Mouse (Mus musculus): ENCODE measurements at regions not wholly inside any gene's neighbourhood (a gene's known extent, or its start where the extent isn't known, plus 50 kb on each side); places are given as distances from the start of the nearest gene placed in this dataset.

DNA sequence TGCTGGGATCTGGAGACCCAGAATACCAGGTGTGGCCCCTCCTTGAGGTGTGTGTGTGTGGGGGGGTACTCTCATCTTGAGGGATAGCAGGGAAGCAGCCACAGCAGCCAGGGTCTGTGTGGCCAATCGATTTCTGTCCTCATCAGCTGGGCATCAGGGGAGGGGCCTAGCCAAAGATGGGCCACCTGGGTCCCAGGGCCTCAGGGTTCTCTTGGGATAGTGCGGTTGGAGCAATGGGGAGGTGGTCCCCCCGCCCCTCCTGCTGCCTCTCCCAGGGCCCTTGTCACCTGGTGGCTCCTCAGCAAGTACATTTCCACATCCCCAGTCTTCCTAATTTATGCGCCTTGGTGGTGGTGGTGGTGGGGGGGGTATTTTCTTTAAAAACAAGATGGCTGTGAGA is 55.4 kb downstream of the Uncx start:
- H3K27me3 ChIP-seq (replicated peaks), result peaks cover 92% of the 10 kb centered on the region
- H3K4me1 ChIP-seq, result peaks cover 3% of the 10 kb centered on the region
- no peaks in the 10 kb centered on the region for H3K36me3 ChIP-seq (replicated peaks; ENCODE audit: low read length)
- no peak for TF ChIP-seq GATA1 (IDR thresholded peaks at IDR 0.05; ENCODE audit: borderline replicate concordance, low read length)
- no peak for TF ChIP-seq FLI1 (IDR thresholded peaks at IDR 0.05; ENCODE audit: low read length)
- H3K4me3 ChIP-seq (replicated peaks), result no peak overlapping the region
- H3K9me3 ChIP-seq, result peaks cover 9% of the 10 kb centered on the region

DNA sequence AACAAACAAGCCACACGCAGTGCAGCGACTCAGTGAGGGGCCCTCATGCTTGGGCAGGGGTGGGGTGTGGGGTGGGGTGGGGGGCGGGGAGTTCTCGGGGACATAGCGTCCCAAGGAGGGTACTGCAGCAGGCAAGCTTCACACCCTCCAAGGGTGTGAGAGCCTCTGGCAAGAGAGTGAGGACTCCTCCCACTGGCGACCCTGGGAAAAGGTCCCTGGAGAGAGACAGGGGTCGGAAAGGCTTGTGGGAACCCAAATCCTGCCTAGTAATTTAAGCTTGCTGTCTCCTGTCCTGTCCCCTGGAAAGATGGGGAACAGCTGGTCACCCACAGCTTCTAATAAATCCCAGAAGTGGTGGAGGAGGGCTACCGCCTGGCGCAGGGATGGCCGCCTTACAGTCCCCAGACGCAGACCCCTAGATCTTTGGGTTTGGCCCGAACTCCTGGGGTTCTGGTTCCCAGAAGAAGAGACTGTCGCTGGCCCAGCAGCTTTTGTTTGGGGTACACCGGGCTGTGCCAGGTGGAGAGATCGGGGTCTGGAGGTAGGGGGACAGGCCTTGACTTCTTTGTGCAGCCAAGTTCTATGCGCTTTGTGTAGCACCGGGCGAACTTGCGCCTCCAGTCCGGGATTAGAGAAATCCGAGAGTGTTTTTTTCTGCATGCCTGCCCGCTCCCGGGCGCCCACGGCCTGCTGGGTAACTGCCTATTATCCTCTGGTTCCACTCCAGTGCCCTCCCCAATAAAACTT is 56.1 kb downstream of the Uncx start:
- Histone ChIP-seq H3K4me1 (peaks cover 3% of the 10 kb centered on the region), H3K36me3 (replicated peaks; ENCODE audit: low read length) (no peaks in the 10 kb centered on the region), H3K27me3 (replicated peaks) (peaks cover 94% of the 10 kb centered on the region), H3K4me3 (replicated peaks) (no peak overlapping the region), H3K9me3 (peaks cover 9% of the 10 kb centered on the region)
- TF ChIP-seq GATA1 (IDR thresholded peaks at IDR 0.05; ENCODE audit: borderline replicate concordance, low read length), result no peak
- no peak for TF ChIP-seq FLI1 (IDR thresholded peaks at IDR 0.05; ENCODE audit: low read length)

DNA sequence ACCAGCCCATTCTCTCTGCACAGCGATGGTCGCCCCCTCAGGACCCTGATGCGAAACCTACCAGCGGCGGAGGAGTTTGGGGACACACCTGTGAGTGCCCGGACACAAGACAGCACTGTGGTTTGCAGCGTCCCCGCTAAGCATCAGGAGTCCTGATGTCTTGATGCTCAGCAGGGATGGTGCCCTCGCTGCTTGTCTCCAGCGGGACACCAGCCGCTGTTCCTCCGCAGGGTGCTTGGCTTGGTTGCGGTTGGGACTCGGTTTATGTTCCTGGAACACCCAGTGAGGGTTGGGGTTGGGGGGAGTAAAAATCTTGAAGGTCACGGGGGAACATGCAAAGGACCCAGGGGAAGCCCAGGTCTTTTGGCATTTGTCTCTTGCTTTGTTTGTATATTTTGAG is 56.9 kb downstream of the Uncx start:
- Histone ChIP-seq H3K9me3 (peaks cover 9% of the 10 kb centered on the region), H3K4me1 (peaks cover 6% of the 10 kb centered on the region), H3K27me3 (replicated peaks) (peaks cover 94% of the 10 kb centered on the region), H3K36me3 (replicated peaks; ENCODE audit: low read length) (no peaks in the 10 kb centered on the region), H3K4me3 (replicated peaks) (no peak overlapping the region)
- no peak for TF ChIP-seq FLI1 (IDR thresholded peaks at IDR 0.05; ENCODE audit: low read length)
- no peak for TF ChIP-seq GATA1 (IDR thresholded peaks at IDR 0.05; ENCODE audit: borderline replicate concordance, low read length)

DNA sequence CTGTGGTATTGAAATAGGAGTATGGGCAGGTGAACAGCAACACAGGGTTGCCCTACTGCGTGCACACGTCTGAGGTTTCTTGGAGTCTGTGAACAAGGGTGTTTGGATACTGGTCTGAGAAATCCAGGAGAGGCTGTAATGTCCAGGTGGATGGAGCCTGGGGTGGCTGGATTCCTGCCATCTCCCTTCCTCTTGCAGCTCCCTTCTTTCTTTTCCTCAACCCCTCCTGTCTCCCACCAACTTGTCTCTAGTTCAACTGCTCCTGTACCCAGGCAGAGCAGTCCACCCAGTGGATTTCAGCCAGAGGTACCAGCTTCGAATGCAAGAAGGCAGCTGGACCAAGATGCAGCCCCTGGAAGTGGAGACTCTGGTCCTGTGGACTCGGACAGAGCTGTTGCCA is 59.6 kb downstream of the Uncx start:
- peaks cover 94% of the 10 kb centered on the region for H3K27me3 ChIP-seq (replicated peaks)
- TF ChIP-seq GATA1 (IDR thresholded peaks at IDR 0.05; ENCODE audit: borderline replicate concordance, low read length) (no peak), FLI1 (IDR thresholded peaks at IDR 0.05; ENCODE audit: low read length) (no peak)

DNA sequence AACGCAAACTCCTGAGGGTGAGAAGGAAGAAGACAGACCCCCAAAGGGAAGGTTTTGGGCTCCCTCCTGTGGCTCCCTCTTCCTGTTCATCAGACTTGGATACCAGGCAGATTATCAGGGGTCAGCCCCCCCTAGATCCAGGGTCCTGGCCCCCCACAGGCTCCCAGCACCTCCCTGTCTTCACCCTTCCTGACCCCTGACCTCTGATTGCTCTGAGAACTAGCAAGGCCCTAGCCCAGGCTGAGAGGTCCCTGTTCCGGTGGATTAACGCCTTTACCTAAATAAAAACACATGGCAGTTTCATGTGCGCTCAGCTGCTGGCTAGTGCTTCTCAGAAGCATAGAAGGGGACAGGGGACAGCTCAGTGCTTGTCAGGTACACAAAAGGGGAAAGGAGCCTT is 60.2 kb downstream of the Uncx start:
- TF ChIP-seq GATA1 (IDR thresholded peaks at IDR 0.05; ENCODE audit: borderline replicate concordance, low read length) (no peak), FLI1 (IDR thresholded peaks at IDR 0.05; ENCODE audit: low read length) (no peak)
- H3K4me1 ChIP-seq, result peaks cover 7% of the 10 kb centered on the region
- H3K36me3 ChIP-seq (replicated peaks; ENCODE audit: low read length), result no peaks in the 10 kb centered on the region
- H3K27me3 ChIP-seq (replicated peaks), result peaks cover 90% of the 10 kb centered on the region
- peaks cover 9% of the 10 kb centered on the region for H3K9me3 ChIP-seq
- no peak overlapping the region for H3K4me3 ChIP-seq (replicated peaks)

More for the DNA sequence above, 59.6 kb downstream of the Uncx start:
- Histone ChIP-seq H3K4me3 (replicated peaks) (no peak overlapping the region), H3K36me3 (replicated peaks; ENCODE audit: low read length) (no peaks in the 10 kb centered on the region), H3K4me1 (peaks cover 6% of the 10 kb centered on the region; the same call in 1 of the 2 replicates), H3K9me3 (peaks cover 9% of the 10 kb centered on the region)

DNA sequence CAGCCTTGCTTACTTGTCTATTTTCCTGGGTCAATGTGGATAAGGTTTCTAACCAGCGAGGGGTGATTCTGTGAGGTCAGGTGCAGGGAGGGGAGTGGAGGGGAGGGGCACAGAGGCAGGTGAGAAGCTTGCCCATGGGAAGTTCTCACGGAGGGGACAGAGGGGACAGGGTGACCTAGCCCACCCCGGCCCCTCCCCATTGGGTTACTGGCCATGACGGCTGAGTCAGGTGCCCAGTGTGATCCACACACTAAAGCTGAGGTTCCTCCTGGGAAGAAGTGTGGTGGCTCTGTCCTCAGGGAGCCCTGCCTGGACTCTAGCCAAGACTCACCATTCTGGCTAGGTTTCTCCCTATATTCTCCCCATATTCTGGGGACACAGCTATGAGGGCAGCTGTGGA is 61.0 kb downstream of the Uncx start:
- Histone ChIP-seq H3K27me3 (replicated peaks) (peaks cover 84% of the 10 kb centered on the region), H3K9me3 (peaks cover 9% of the 10 kb centered on the region), H3K36me3 (replicated peaks; ENCODE audit: low read length) (no peaks in the 10 kb centered on the region), H3K4me1 (peaks cover 13% of the 10 kb centered on the region), H3K4me3 (replicated peaks) (no peak overlapping the region)
- TF ChIP-seq GATA1 (IDR thresholded peaks at IDR 0.05; ENCODE audit: borderline replicate concordance, low read length) (no peak), FLI1 (IDR thresholded peaks at IDR 0.05; ENCODE audit: low read length) (no peak)

DNA sequence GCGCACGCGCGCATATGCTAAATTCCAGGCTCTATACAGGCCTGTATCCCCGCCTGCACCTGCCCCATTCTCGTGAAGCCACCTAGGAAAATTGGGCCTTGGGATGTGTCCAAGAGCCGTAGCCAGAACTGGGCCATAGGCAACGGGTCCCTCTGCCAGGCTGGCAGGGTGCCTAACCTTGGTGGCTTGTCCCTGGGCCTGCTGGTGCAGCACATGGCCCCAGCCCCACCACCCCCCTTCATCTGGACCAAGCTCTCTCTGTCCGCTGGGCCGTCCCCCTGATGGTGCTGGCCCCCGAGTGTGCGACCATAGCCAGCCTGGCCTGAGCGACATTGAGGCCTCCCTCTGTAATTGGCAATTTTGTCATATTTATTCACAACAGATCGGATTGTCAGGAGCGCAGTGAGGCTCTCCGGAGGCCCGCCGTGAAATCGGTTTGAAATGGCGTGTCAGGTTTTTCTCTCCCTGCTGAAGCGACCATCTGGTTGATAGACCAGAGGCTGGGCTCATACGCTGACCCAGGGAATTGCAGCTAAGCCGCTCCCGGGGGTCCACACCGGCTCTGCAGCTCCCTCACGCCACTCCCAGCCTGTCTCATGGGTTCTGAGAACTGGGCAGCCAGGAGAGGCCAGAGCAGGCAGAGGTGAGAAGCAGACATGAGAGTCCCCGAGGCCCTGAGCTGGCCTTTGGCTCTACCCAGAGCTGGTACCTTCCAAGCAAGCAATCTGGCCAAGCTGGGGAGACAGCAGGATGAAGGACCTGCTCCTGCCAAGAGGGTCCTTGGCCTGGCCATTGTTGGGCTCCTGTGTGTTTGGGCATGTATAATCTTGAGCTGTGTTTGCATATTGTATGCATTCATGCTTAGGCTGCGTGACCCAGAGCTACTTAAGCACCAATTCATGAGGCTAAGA is 67.6 kb downstream of the Uncx start:
- Histone ChIP-seq H3K9me3 (no peaks in the 10 kb centered on the region), H3K4me1 (peaks cover 8% of the 10 kb centered on the region), H3K4me3 (replicated peaks) (no peak overlapping the region), H3K36me3 (replicated peaks; ENCODE audit: low read length) (no peaks in the 10 kb centered on the region), H3K27me3 (replicated peaks) (peaks cover 65% of the 10 kb centered on the region)
- TF ChIP-seq FLI1 (IDR thresholded peaks at IDR 0.05; ENCODE audit: low read length), result no peak
- no peak for TF ChIP-seq GATA1 (IDR thresholded peaks at IDR 0.05; ENCODE audit: borderline replicate concordance, low read length)

DNA sequence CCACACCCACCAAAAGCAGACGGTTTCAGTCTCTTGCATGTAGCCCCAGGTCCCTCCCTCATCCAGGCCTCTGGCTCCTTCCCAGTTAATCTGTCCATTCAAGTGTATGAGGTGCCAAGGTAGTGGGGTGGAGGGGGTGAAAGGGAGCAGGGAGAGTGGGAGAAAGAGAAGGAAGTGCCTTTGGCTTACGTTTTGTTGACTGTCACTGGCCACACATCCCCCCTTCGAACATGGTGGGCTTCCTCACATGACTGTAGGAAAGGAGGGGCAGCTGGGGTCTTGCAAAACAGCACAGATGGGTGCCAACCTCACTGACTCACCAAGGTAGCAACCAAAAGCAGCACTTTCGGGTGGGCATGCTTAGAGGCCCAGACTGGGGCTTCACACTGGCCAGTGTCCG is 68.9 kb downstream of the Uncx start:
- Histone ChIP-seq H3K4me3 (replicated peaks) (no peak overlapping the region), H3K9me3 (no peaks in the 10 kb centered on the region), H3K4me1 (peaks cover 22% of the 10 kb centered on the region), H3K27me3 (replicated peaks) (peaks cover 66% of the 10 kb centered on the region), H3K36me3 (replicated peaks; ENCODE audit: low read length) (no peaks in the 10 kb centered on the region)
- no peak for TF ChIP-seq FLI1 (IDR thresholded peaks at IDR 0.05; ENCODE audit: low read length)
- no peak for TF ChIP-seq GATA1 (IDR thresholded peaks at IDR 0.05; ENCODE audit: borderline replicate concordance, low read length)

DNA sequence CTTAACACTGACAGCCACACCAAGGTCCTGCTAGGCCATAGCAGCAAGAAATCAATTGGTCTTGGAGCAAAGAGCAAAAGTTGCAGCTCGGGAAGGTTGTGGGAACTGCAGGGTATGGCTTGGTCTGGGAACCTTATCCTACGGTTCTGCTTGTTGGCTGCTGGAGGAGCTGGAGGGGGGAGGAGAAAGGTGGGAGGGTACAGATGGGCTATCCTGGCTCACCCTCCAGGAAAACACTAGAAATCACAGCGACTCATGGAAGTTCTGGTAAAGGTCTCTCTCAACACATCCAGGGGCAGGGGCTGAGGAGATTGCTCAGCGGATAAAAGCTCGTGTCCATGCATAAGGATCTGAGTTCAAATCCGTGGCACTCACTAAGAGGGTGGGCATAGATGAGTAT is 69.4 kb downstream of the Uncx start:
- Histone ChIP-seq H3K9me3 (no peaks in the 10 kb centered on the region), H3K4me3 (replicated peaks) (no peak overlapping the region)

DNA sequence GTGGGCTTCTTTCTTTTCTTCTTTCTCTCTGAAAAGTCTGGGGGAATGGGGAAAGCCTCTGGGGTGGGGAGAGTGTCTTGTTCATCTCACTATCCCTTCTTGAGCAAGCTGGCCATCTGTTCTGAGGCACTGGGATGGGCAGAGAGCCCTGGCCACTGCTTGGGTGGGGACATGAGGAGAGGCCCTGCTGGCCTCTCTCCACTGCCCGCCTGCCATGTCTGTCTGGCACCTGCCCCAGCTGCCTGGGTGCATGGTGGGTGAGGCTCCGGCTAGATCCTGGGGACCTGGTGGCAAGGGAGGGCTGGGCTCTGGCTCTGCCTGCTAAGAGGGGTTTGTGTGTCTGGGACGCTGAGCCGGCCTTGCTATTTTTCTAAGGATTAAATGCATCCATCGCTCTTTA is 70.3 kb downstream of the Uncx start:
- TF ChIP-seq GATA1 (IDR thresholded peaks at IDR 0.05; ENCODE audit: borderline replicate concordance, low read length) (no peak), FLI1 (IDR thresholded peaks at IDR 0.05; ENCODE audit: low read length) (no peak)
- peaks cover 70% of the 10 kb centered on the region for H3K27me3 ChIP-seq (replicated peaks)
- H3K4me1 ChIP-seq, result peaks cover 28% of the 10 kb centered on the region
- no peak overlapping the region for H3K4me3 ChIP-seq (replicated peaks)
- H3K36me3 ChIP-seq (replicated peaks; ENCODE audit: low read length), result no peaks in the 10 kb centered on the region
- H3K9me3 ChIP-seq, result no peaks in the 10 kb centered on the region

More for the DNA sequence above, 69.4 kb downstream of the Uncx start:
- Histone ChIP-seq H3K36me3 (replicated peaks; ENCODE audit: low read length) (no peaks in the 10 kb centered on the region), H3K27me3 (replicated peaks) (peaks cover 66% of the 10 kb centered on the region), H3K4me1 (peaks cover 27% of the 10 kb centered on the region)
- no peak for TF ChIP-seq GATA1 (IDR thresholded peaks at IDR 0.05; ENCODE audit: borderline replicate concordance, low read length)
- no peak for TF ChIP-seq FLI1 (IDR thresholded peaks at IDR 0.05; ENCODE audit: low read length)
